Mouse (Mus musculus) lung, adult 2 months (tissue): Measurements from ENCODE around the gene Magi2.

ENCODE experiments used
- CTCF ChIP-seq: fragments of 200-500 bp; IDR thresholded peaks from 2 replicates; pipeline ENCODE4 v1.5.1; 2011; ENCODE audit warnings: mild to moderate bottlenecking, low read length, control low read depth; ENCODE audit not compliant: insufficient read depth
- POLR2A ChIP-seq: fragments of 200-500 bp; IDR thresholded peaks from 2 replicates; pipeline ENCODE4 v1.6.1; 2011; ENCODE audit warnings: low read depth, mild to moderate bottlenecking, control low read depth, low read length, borderline replicate concordance; ENCODE audit errors: extremely low read depth

DNA sequence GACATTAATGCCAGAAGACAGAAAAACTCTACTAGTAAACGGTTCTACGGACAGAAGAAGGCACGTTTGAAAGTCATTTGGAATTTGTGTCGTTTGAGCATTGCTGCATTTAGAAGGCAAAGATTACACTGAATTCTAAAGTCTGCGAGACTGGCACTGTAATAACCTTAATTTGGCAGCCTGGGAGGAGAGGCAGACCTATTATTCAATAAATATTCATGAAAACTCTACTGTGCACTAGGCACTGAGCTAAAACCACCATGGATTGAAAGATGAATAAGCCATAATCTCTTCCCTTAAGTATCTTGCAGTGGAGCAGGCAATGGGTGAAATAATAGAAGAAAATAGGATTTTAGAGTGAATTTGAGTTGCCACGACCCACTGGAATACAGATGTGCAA, 48.2 kb upstream of the Magi2 start:
- TF ChIP-seq POLR2A: no peak
- TF ChIP-seq CTCF: no peak
